Mouse (Mus musculus): Measurements from ENCODE around the gene Efhc1.

- TF ChIP-seq E2F4 (IDR thresholded peaks at IDR 0.05; ENCODE audit: insufficient read depth) (no peak), POLR2A (IDR thresholded peaks at IDR 0.05; ENCODE audit: insufficient read length, low read depth) (no peak)
Observed at GRCm38 (mm10) chr1:20974341-20975135, 23.1 kb downstream of the Efhc1 start.

Data from myocyte (in vitro differentiated cells).